Comparison of ENCODE assay signal across 20 mouse cellular contexts in the genomic region with DNA sequence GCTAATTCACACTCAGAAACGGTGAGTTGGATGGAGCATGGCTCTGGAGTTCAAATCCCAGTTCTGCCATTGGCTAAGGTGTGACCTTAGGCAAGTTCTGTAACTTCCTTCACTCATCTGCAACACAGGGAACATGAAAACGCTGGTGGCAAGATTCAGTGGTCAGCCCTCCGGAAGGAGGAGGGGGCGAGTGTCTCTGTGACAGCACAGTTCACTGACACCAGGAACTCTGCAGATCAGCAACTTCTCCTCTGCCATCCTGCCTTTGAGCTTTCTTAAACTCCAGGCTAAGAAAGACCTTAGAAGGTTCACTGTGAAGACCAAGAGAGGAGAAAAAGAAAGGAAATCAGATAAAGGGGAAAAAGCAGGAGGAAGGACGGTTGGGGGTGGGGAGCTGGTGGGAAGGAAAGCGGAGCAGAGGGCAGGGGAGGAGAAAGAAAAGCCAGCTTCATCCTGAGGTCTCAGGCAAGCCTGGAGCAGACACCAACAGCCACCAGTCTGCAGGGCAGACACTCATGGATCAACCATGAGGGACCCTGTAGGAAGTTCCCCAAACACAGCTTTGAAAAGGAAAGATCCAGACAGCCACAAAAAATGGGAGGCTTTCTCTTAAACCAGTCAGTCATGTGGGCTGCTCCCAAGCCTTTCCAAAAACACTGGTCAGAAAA. TPM values are rescaled to one million over a fixed set of nuclear protein-coding genes. Genes with fewer than 3 reads are reported as not detected.
DNase-seq lines count a peak whose midpoint lies in the region; ATAC-seq lines count a peak whose summit lies in the region.
"Had no signal": no experiment of that assay in that cellular context is flagged by ENCODE, and none has a peak within 500 bp of the region (broad histone marks: within the 10 kb centered on the region; RNA-seq: fewer than 3 reads in every experiment).

No protein-coding gene starts in this region.

- no peak overlapping the region for H3K4me3 ChIP-seq in heart, embryonic 10.5 days
- no peak overlapping the region for H3K4me3 ChIP-seq in liver, embryonic 15.5 days (replicated peaks)
- H3K4me3 ChIP-seq: embryonic facial prominence, embryonic 12.5 days; intestine, embryonic 15.5 days; neural tube, embryonic 13.5 days had no signal

- peak overlapping the region; percentile 25; the same call in 1 of the 2 replicates for H3K4me2 ChIP-seq in liver, embryonic 15.5 days
- H3K4me2 ChIP-seq: embryonic facial prominence, embryonic 12.5 days; intestine, embryonic 15.5 days; neural tube, embryonic 13.5 days had no signal

- H3K9ac ChIP-seq in liver, embryonic 15.5 days: no peak overlapping the region
- H3K9ac ChIP-seq: embryonic facial prominence, embryonic 12.5 days; intestine, embryonic 15.5 days; neural tube, embryonic 13.5 days had no signal

- H3K4me1 ChIP-seq in heart, embryonic 10.5 days: peaks cover 27% of the 10 kb centered on the region
- peaks cover 16% of the 10 kb centered on the region; the same call in 1 of the 2 replicates for H3K4me1 ChIP-seq in liver, embryonic 15.5 days (replicated peaks)
- H3K4me1 ChIP-seq: embryonic facial prominence, embryonic 12.5 days; intestine, embryonic 15.5 days; neural tube, embryonic 13.5 days had no signal

- H3K27ac ChIP-seq in heart, embryonic 10.5 days: peak overlapping the region; percentile 29; the same call in 1 of the 2 replicates
- peak overlapping the region; percentile 19; the same call in 1 of the 2 replicates for H3K27ac ChIP-seq in liver, embryonic 15.5 days (replicated peaks)
- H3K27ac ChIP-seq: embryonic facial prominence, embryonic 12.5 days; intestine, embryonic 15.5 days; neural tube, embryonic 13.5 days had no signal

- ATAC-seq in liver, embryonic 15.5 days (ENCODE audit: insufficient read depth): no peak
- no peak for ATAC-seq in activated CD4-positive, CD25-positive, alpha-beta regulatory T cell, adult 4 months
- ATAC-seq: intestine, embryonic 15.5 days had no signal

- no peak for DNase-seq in heart, embryonic 10.5 days (ENCODE audit: low spot score)
- no peak for DNase-seq in heart, adult 8-10 months (ENCODE audit: low spot score)
- DNase-seq in thymus, postnatal 0 days (ENCODE audit: low spot score): peak; percentile 37
- DNase-seq in thymus, postnatal 4 days: no peak
- peak; percentile 5 for DNase-seq in telencephalon, adult 2 months (ENCODE audit: low read depth, low spot score)
- DNase-seq in adrenal gland, adult (ENCODE audit: inconsistent age in 2 of 2, low spot score in 1 of 2): no peak
- DNase-seq: adrenal gland, postnatal 14 days; cerebellum, postnatal 25 days; gastrocnemius, postnatal 25 days; kidney, postnatal 36 days; left cerebral cortex, postnatal 4 days; lung, adult 18-20 months; lung, postnatal 36 days; right cerebral cortex, postnatal 4 days had no signal

- peaks cover 13% of the 10 kb centered on the region; the same call in 1 of the 2 replicates for H3K27me3 ChIP-seq in heart, embryonic 10.5 days (ENCODE audit: insufficient read depth, poor library complexity, severe bottlenecking)
- H3K27me3 ChIP-seq in liver, embryonic 15.5 days: 0 out of 2 replicates have a peak, but pooled peaks cover 11% of the 10 kb centered on the region
- H3K27me3 ChIP-seq: embryonic facial prominence, embryonic 12.5 days; intestine, embryonic 15.5 days; neural tube, embryonic 13.5 days had no signal

- no peaks in the 10 kb centered on the region for H3K9me3 ChIP-seq in heart, embryonic 10.5 days
- H3K9me3 ChIP-seq in liver, embryonic 15.5 days (replicated peaks): no peaks in the 10 kb centered on the region
- H3K9me3 ChIP-seq: embryonic facial prominence, embryonic 12.5 days; intestine, embryonic 15.5 days; neural tube, embryonic 13.5 days had no signal

- 28% methylated on average over 6 of the region's 6 CpGs for WGBS in heart, embryonic 10.5 days
- WGBS in liver, embryonic 15.5 days (ENCODE audit: insufficient replicate concordance): 11% methylated on average over 6 of the region's 6 CpGs

- no peaks in the 10 kb centered on the region for H3K36me3 ChIP-seq in heart, embryonic 10.5 days
- H3K36me3 ChIP-seq in liver, embryonic 15.5 days (replicated peaks): no peaks in the 10 kb centered on the region
- H3K36me3 ChIP-seq: embryonic facial prominence, embryonic 12.5 days; intestine, embryonic 15.5 days; neural tube, embryonic 13.5 days had no signal

RNA-seq across cellular contexts. Expression of gene Il21r, which starts 2.5 kb away (rescaled TPM):
- polyA plus RNA-seq in heart, embryonic 10.5 days (2016; fragmentation: Nextera tagmentation; extraction: Ambion mirVana): 0.07 and 0.11 TPM in 2 replicates
- total RNA-seq in heart, adult 8-10 months (2022): under 1 TPM; 0.19 to 0.69 (median 0.33) TPM
- polyA plus RNA-seq in thymus, postnatal 0 days (2015; fragmentation: Nextera tagmentation; extraction: Ambion mirVana): 28.2 and 36.8 TPM in 2 replicates
- 0.71 and 1.0 TPM in 2 replicates for polyA plus RNA-seq in liver, embryonic 15.5 days (2015; fragmentation: Nextera tagmentation; extraction: Ambion mirVana)
- 10 to 100 TPM; 53.6 to 63.4 TPM for polyA plus RNA-seq in activated CD4-positive, CD25-positive, alpha-beta regulatory T cell, adult 4 months (2017; shearing (Covaris generic))
- polyA plus RNA-seq: heart, embryonic 14.5 days had no signal

RNA-seq across cellular contexts. Expression of gene Il4ra, which starts 48.8 kb away (rescaled TPM):
- polyA plus RNA-seq in heart, embryonic 10.5 days (2016; fragmentation: Nextera tagmentation; extraction: Ambion mirVana): 2.2 and 3.4 TPM in 2 replicates
- total RNA-seq in heart, adult 8-10 months (2022): 10 to 100 TPM; 11.1 to 16.8 (median 13.5) TPM
- polyA plus RNA-seq in thymus, postnatal 0 days (2015; fragmentation: Nextera tagmentation; extraction: Ambion mirVana): 45.8 and 47.1 TPM in 2 replicates
- polyA plus RNA-seq in liver, embryonic 15.5 days (2015; fragmentation: Nextera tagmentation; extraction: Ambion mirVana): 4.6 and 6.4 TPM in 2 replicates
- 10 to 100 TPM; 67.8 to 77.8 TPM for polyA plus RNA-seq in activated CD4-positive, CD25-positive, alpha-beta regulatory T cell, adult 4 months (2017; shearing (Covaris generic))

Comparison
In these comparisons a context has a peak if more than half of its experiments do, and no peak if none do; other contexts are left out.
1. DNase-seq: peak in thymus, postnatal 0 days (single experiment) and telencephalon, adult 2 months (single experiment); none in heart, embryonic 10.5 days (single experiment), heart, adult 8-10 months (single experiment), thymus, postnatal 4 days (single experiment) and adrenal gland, adult (0 of 2).
2. RNA of gene Il21r, which starts 2.5 kb away (polyA plus RNA-seq): 53.6 to 63.4 TPM in activated CD4-positive, CD25-positive, alpha-beta regulatory T cell, adult 4 months and 28.2 to 36.8 TPM in thymus, postnatal 0 days; 0.71 to 1.0 TPM in liver, embryonic 15.5 days and 0.07 to 0.11 TPM in heart, embryonic 10.5 days; every median in the first group is over 10 times any median in the second.